Mouse (Mus musculus): ENCODE data around the gene Nos3.

DNA sequence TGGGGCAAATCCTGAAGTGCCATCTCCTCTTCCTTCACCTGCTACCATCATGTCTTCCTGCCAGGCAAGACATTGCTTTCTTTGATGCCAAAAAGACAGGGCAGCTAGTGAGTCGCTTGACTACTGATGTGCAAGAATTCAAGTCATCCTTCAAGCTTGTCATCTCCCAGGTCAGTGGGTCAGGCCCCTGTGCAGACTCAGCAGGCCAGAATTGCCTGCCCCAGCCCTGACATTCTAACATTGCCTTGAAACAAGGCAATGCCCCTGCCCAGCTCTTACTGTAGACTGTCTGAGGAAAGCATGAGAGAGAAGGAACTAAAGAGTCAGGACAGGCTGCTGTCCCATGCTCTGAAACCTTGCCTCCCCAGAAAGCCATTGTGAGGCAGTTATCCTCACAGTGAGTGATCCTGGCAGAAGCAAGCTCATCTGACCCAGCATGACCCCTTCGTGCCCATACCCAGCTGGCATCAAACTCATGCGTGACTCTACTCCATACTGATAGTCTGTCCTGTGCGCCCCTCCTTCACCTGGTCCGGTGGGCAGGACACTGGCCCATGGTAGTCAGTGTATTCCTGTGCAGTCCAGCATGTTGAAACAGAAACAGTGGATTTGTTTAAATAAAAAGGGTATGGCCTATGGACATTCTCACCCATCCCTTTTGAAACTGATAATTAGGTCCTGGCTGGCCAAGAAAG, 36.4 kb downstream of the Nos3 start:
- TF ChIP-seq CTCF (IDR thresholded peaks at IDR 0.05), result no peak
- no peak for TF ChIP-seq EP300 (IDR thresholded peaks at IDR 0.05)
